Mouse (Mus musculus): ENCODE data around the gene Gdpd5.

Gene Gdpd5

DNA sequence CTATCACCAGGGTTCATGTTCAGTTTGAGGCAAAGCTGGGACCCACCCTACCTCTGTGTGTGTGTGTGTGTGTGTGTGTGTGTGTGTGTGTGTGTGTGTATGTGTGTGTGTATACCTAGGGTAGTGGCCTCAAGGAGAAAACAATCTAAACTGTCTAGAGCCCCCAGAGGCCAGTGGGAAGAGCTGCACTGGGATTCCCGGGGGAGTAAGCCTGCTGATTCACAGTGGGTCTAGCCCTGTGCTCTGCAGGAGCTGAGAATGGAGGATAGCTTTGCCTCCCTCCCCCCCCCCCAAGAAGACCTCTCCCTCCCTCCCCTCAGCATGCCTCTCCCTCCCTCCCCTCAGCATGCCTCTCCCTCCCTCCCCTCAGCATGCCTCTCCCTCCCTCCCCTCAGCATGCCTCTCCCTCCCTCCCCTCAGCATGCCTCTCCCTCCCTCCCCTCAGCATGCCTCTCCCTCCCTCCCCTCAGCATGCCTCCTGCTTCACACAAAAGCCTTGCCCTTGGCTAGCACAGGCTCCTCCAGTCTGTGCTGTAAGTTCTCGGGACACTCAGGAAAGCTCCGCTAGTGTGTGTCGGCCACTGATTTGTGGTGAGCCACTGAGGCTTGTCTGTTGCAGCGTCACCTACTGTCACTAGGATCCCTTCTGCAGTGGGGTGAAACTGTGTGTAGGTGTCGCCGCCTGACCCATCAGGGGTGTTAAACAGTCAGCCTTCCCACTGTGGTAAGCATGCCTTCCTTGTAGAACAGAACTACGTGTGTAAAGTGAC is 24.4 kb downstream of the Gdpd5 start:
- no peak for DNase-seq

DNA sequence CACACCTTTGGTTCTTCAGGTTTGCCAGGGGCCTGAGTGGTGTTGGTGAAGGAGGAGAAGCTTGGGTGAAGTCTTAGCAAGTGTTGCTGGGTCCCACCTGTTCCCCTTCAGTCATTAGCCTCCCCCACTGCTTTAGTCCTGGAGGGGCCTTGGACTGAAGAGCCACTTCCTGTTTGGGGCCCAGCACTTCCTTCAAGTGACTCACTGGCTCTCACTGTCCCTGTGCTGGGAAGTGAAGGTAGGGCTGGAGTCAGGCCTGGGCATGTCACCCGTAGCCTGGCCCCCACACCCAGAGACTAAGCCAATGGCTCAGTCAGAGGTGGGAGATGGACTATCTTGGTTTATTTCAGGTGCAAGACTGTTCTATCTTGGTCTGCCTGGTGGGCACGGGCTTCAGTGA is 26.4 kb downstream of the Gdpd5 start:
- DNase-seq = peak; percentile 11

- DNase-seq = no peak
Observed at GRCm38 (mm10) chr7:99409441-99410222, 28.4 kb downstream of the Gdpd5 start.

GRCm38 (mm10) chr7:99410315-99410714 is 29.1 kb downstream of the Gdpd5 start:
- no peak for DNase-seq

GRCm38 (mm10) chr7:99411047-99411779 is 30.0 kb downstream of the Gdpd5 start:
- no peak for DNase-seq

DNA sequence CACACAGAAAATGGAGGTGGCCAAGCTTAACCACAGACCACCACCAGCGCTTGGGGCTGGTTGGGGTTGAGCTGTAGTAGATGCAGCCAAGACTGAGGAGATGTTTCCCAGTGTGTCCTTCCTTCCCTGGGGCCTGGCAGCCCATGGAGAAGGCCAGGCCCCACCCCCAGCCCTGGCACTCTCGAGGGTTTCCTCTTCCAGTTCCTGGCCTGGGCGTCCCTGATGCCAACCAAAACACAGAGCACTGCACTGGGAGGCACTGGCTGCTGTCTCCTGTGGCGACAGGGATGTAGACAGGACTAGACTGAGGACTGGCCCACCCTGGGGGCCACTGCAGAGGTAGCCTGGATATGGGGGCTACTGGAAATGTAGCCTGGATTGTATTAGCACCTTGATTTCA is 33.8 kb downstream of the Gdpd5 start:
- no peak for DNase-seq

- no peak for DNase-seq
Observed at GRCm38 (mm10) chr7:99419311-99419710, 38.1 kb downstream of the Gdpd5 start.

DNA sequence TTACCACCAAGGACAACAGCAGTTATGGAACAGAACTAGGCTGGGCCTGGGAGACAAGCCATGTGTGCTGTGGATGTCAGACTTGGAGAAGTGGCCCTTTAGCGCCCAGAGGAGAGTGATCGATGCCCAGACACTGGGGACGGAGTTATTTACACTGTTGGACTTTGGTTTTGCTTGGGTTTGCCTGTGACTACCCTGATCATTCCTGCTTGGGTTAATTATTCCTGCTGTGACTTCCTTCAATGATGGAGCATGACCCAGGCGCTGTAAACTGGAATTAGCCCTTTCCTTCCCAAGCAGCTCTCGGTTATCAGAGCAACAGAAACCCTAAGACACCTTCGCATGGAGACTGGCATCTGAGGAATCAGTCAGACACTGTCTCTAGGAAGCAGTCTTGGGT is 39.8 kb downstream of the Gdpd5 start:
- DNase-seq = no peak

DNA sequence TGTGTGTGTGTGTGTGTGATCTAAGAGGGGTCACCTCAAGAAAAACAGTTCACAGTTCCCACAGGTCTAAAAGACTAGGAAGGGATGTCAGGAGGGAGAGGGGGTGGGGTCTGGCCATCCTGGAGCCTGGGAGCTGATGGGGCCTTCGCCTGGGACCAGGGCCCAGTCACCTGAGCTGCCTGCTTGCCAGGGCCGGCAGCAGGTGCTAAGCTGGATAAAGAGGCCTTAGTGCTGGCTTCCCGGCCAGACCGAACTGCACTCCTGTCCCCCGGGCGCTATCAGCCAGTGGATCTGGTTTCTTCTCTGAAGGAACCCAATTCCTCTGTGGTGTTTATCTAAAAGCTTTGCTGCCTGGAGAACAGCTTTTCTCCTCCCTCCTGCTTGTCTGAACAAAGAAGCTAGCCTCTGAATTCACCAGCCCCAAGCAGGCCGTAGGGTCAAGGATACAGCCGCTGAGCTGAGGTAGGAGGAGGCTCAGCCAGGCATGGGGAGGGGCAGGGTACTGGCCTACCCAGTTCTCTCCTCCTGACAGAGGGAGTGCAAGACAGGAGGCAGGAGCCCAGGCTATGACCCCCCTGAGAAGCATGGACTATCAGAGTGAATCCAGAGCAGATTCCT is 43.4 kb downstream of the Gdpd5 start:
- no peak for DNase-seq

DNA sequence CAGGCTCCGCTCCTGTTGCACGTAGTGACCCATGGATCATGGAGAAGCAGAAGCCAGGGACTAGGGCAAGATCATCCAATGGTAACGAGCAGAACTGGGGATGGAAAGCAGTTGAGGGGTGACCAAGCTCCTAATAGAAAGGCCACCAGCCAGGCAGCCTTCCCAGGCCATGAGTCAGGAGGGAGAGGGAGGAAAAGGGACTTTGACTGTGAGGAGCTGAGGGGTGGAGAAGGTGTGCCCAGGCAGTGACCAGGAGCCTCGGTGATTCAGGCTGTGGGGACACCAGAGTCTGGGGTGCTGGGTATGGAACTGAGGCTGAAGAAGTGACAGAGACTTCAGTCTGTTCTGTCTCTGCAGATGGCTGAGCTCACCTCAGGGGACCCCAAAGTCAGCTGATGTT is 44.5 kb downstream of the Gdpd5 start:
- no peak for DNase-seq

DNA sequence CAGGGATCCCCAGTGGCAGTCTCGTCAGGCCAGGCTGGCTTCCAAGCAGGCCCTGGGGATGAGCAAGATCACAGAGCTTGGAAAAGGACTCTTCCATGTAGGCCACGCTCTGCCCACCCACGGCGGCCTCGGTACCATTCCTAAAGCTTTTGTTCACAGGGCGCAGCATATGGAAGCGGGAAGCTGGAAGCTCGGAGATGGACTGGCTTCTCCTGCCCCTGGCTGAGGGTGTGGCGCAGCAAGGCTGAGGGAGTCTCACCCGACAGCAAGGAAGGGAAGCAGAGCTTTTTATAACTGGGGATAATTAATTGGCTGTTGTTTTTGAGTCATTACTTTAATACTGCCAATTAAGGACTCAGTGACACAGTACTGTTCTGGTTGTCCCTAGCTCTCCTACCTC is 45.8 kb downstream of the Gdpd5 start:
- no peak for DNase-seq

DNA sequence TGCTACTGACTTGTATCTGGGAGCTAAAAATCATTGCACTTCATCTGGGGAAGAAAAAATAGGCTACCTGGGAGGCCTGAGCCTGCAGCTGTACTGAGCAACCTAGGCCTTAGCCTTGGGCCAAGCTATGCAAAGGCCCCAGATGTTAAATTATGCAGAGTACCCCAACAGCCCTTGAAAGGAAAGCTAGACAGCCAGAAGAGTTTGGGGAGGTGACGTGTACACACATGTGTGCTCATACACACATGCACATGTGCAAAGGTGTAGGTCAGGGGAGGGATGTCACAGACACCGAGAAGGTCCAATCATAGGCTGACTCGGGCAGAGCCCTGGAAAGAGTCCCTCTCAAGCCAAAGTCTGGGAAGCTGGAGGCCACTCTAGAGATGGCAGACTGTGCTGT is 46.8 kb downstream of the Gdpd5 start:
- no peak for DNase-seq

- DNase-seq = no peak
Observed at GRCm38 (mm10) chr7:99428836-99429235, 47.6 kb downstream of the Gdpd5 start.

DNA sequence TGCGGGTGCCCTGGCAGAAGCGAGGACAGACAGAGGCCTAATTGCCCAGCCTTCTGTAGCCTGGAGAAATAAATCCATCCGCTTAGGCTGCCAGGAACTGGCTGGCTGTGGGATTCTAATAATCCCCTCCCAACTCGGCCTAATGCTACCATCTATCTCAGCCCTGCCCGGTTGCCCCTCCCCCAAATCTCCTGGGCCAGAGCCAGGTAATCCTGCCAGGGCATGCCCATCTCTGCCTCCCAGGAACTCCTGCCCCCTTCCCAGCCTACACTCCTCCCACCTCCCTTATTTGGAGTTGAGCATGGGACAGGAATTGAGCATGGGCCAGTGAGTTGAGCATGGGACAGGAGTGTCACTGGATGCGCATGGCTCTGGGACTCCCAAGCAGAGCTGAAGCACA is 48.6 kb downstream of the Gdpd5 start:
- no peak for DNase-seq

DNA sequence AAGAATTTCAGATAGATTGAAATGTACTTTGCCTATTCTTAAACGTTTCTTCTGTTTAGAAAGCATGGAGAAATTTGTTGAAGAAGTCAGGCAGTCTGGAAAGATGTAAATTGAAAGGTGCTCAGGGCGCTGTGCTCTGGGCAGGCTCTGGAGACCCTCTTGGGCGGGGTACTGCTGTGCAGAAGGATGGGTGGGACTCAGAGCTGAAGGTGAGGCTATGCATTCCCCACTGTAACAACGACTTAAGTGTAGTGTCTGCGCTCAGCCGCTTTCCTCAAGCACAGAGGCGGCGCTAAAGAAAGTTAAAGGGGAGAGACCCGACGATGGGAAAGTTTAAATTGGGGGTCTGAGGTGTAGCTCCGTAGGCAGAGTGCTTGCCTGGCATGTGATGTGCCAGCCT is 49.0 kb downstream of the Gdpd5 start:
- no peak for DNase-seq

GRCm38 (mm10) chr7:99432248-99432647 is 51.0 kb downstream of the Gdpd5 start:
- no peak for DNase-seq

DNA sequence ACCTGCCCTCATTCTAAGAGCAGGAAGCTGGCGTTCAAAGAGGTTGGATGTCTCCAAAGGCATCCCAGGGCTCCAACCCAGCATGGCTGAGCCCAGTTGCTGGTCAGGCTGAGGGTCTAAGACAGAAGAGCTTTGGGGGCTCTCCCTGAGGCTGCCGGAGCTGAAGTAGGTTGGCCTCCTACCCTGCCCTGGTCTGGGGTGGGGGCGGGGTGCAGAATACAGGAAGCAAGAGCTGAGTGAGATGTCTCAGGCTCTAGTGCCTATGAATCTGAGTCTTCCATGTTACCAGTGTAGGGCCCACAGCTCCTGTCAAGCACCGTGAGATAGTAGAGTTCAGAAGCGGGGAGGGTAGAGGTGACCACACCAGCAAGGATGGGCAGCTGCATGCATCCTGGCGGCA is 51.6 kb downstream of the Gdpd5 start:
- DNase-seq = no peak

- no peak for DNase-seq
Observed at GRCm38 (mm10) chr7:99434672-99435250, 53.5 kb downstream of the Gdpd5 start.

- no peak for DNase-seq
Observed at GRCm38 (mm10) chr7:99436530-99436929, 55.3 kb downstream of the Gdpd5 start.

DNA sequence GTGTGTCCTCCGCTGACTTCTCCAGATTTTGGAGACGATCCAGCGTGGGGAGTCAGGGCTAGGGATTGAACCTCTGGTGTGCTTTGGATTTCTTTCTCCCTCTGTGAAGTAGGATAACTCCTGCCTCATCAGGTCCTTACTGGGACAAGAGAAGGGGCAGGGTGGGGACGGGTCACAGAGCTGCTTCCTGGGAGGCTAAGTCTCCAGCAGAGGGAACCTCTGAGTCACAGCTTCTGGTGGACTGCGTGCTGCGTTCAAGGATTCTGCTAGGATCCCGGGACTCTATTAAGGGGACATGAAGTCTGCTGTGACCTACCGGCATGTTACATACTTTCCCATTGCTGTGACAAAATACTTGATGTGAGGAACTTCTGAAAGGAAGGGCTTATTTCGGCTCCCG is 57.7 kb downstream of the Gdpd5 start:
- DNase-seq = no peak

- peak; percentile 22 for DNase-seq
Observed at GRCm38 (mm10) chr7:99441534-99442072, 60.4 kb downstream of the Gdpd5 start.

- no peak for DNase-seq
Observed at GRCm38 (mm10) chr7:99443164-99443563, 62.0 kb downstream of the Gdpd5 start.

DNA sequence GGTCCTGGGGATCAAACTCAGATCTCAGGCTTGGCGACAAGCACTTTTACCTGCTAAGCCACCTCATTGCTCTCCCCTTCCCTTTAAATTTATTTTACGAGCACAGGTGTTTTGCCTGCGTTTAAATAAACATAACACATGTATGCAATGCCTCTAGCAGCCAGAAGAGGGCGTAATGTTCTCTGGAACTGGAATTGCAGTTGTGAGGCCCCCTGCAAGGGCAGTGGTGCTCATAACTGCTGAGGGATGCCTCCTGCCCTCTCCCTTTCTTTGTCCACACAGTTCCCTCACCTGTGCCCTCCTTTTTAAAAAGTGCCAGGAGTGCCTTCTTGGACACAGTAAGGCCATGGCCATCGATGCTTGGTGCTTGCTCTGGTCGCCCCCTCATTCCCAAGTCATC is 62.8 kb downstream of the Gdpd5 start:
- DNase-seq = no peak
